Mouse (Mus musculus) hindbrain, embryonic 15.5 days (tissue): ENCODE data around the gene Pdgfa. TPM values are rescaled to one million over a fixed set of nuclear protein-coding genes. Genes with fewer than 3 reads are reported as not detected.

ENCODE experiments used
- ATAC-seq: fragments of 200-750 bp; cut with Nextera tagmentation; 2 replicates; pipeline ENCODE4 v1.8.0; 2017; ENCODE audit warnings: low read depth, moderate number of reproducible peaks, moderate TSS enrichment; ENCODE audit not compliant: low FRiP score
- H3K27ac ChIP-seq: fragments of 300-500 bp; sonication (generic); replicated peaks from 2 replicates; pipeline ENCODE4 v1.5.1; 2015; ENCODE audit warnings: mild to moderate bottlenecking, inconsistent platforms
- H3K27me3 ChIP-seq: fragments of 300-500 bp; sonication (generic); 2 replicates; pipeline ENCODE4 v1.6.1; 2015; ENCODE audit warnings: control low read depth, inconsistent platforms
- H3K36me3 ChIP-seq: fragments of 300-500 bp; sonication (generic); 2 replicates; pipeline ENCODE4 v1.6.1; 2015; ENCODE audit warnings: control low read depth, inconsistent platforms
- H3K4me1 ChIP-seq: fragments of 300-500 bp; sonication (generic); replicated peaks from 2 replicates; pipeline ENCODE4 v1.6.1; 2015; ENCODE audit warnings: control low read depth, inconsistent platforms
- H3K4me2 ChIP-seq: fragments of 300-500 bp; sonication (generic); 2 replicates; pipeline ENCODE4 v1.6.1; 2015; ENCODE audit warnings: moderate library complexity, mild to moderate bottlenecking, inconsistent platforms
- H3K4me3 ChIP-seq: fragments of 300-500 bp; sonication (generic); 2 replicates; pipeline ENCODE4 v1.5.1; 2015; ENCODE audit warnings: mild to moderate bottlenecking, inconsistent platforms
- H3K9ac ChIP-seq: fragments of 300-500 bp; sonication (generic); 2 replicates; pipeline ENCODE4 v1.6.1; 2015; ENCODE audit warnings: inconsistent platforms
- H3K9me3 ChIP-seq: fragments of 300-500 bp; sonication (generic); 2 replicates; pipeline ENCODE4 v1.6.1; 2016; ENCODE audit warnings: control low read depth, inconsistent platforms
- WGBS: fragments of 180-500 bp; shearing (Covaris S2); methylation state at CpG from one replicate; pipeline ENCODE4 v1.1.7; 2015; 5-methylcytosine and 5-hydroxymethylcytosine counted together
- polyA plus RNA-seq: library from polyadenylated mRNA; unstranded; fragments of >200 nt; fragmentation: Nextera tagmentation; extraction: Ambion mirVana; gene quantifications from 2 replicates; pipeline ENCODE4 v1.2.1, GENCODE M21; 2015

The Pdgfa gene
- polyA plus RNA-seq, 1 experiment from 2014 or later = 23.5 TPM

GRCm38 (mm10) chr5:138974911-138975485 is 22.2 kb downstream of the Pdgfa start:
- Histone ChIP-seq H3K4me2 (no peak overlapping the region), H3K27ac (no peak overlapping the region), H3K4me3 (no peak overlapping the region), H3K9me3 (no peaks in the 10 kb centered on the region), H3K9ac (no peak overlapping the region), H3K36me3 (no peaks in the 10 kb centered on the region), H3K27me3 (no peaks in the 10 kb centered on the region), H3K4me1 (peaks cover 3% of the 10 kb centered on the region; the same call in 1 of the 2 replicates)
- WGBS = 86% methylated on average over 8 of the region's 8 CpGs
- ATAC-seq = no peak

- Histone ChIP-seq H3K27me3 (no peaks in the 10 kb centered on the region), H3K4me1 (peaks cover 5% of the 10 kb centered on the region; the same call in 1 of the 2 replicates)
- 85% methylated on average over 6 of the region's 6 CpGs for WGBS
Observed at GRCm38 (mm10) chr5:138973480-138973879, 23.7 kb downstream of the Pdgfa start.

GRCm38 (mm10) chr5:138971405-138971804 is 25.8 kb downstream of the Pdgfa start:
- no peak overlapping the region for H3K27ac ChIP-seq
- H3K36me3 ChIP-seq = no peaks in the 10 kb centered on the region
- H3K4me1 ChIP-seq = peaks cover 9% of the 10 kb centered on the region
- H3K4me2 ChIP-seq = no peak overlapping the region
- H3K9ac ChIP-seq = no peak overlapping the region
- H3K27me3 ChIP-seq = no peaks in the 10 kb centered on the region
- no peak overlapping the region for H3K4me3 ChIP-seq
- ATAC-seq = no peak
- 82% methylated on average over 9 of the region's 9 CpGs for WGBS
- no peaks in the 10 kb centered on the region for H3K9me3 ChIP-seq

More at GRCm38 (mm10) chr5:138973480-138973879, 23.7 kb downstream of the Pdgfa start:
- Histone ChIP-seq H3K27ac (no peak overlapping the region), H3K9ac (no peak overlapping the region), H3K9me3 (no peaks in the 10 kb centered on the region), H3K4me2 (no peak overlapping the region), H3K36me3 (no peaks in the 10 kb centered on the region), H3K4me3 (no peak overlapping the region)
- no peak for ATAC-seq

GRCm38 (mm10) chr5:138970056-138970490 is 27.1 kb downstream of the Pdgfa start:
- Histone ChIP-seq H3K4me1 (peaks cover 22% of the 10 kb centered on the region), H3K4me3 (no peak overlapping the region), H3K27ac (no peak overlapping the region), H3K4me2 (no peak overlapping the region), H3K9ac (no peak overlapping the region), H3K9me3 (no peaks in the 10 kb centered on the region), H3K36me3 (no peaks in the 10 kb centered on the region), H3K27me3 (no peaks in the 10 kb centered on the region)
- WGBS = 56% methylated on average over 7 of the region's 7 CpGs
- peak; percentile 47; the same call in 1 of the 2 replicates for ATAC-seq

GRCm38 (mm10) chr5:138966033-138966724 is 31.0 kb downstream of the Pdgfa start:
- peak; percentile 25; the same call in 1 of the 2 replicates for ATAC-seq
- Histone ChIP-seq H3K27me3 (no peaks in the 10 kb centered on the region), H3K4me2 (no peak overlapping the region), H3K4me3 (no peak overlapping the region), H3K9me3 (no peaks in the 10 kb centered on the region), H3K9ac (no peak overlapping the region), H3K36me3 (no peaks in the 10 kb centered on the region), H3K4me1 (peaks cover 22% of the 10 kb centered on the region), H3K27ac (peak overlapping the region; percentile 37; the same call in 1 of the 2 replicates)
- WGBS = 45% methylated on average over 7 of the region's 7 CpGs

- no peak overlapping the region for H3K4me2 ChIP-seq
- H3K9me3 ChIP-seq = no peaks in the 10 kb centered on the region
- no peaks in the 10 kb centered on the region for H3K27me3 ChIP-seq
- H3K36me3 ChIP-seq = no peaks in the 10 kb centered on the region
- H3K4me1 ChIP-seq = peaks cover 22% of the 10 kb centered on the region
- 33% methylated on average over 2 of the region's 2 CpGs for WGBS
- peak overlapping the region; percentile 37; the same call in 1 of the 2 replicates for H3K27ac ChIP-seq
- H3K4me3 ChIP-seq = no peak overlapping the region
- peak; percentile 47; the same call in 1 of the 2 replicates for ATAC-seq
- H3K9ac ChIP-seq = no peak overlapping the region
Observed at GRCm38 (mm10) chr5:138965590-138965989, 31.6 kb downstream of the Pdgfa start.

GRCm38 (mm10) chr5:138956427-138956833 is 40.7 kb downstream of the Pdgfa start:
- H3K4me3 ChIP-seq = no peak overlapping the region
- no peak for ATAC-seq
- H3K4me2 ChIP-seq = no peak overlapping the region
- H3K9me3 ChIP-seq = no peaks in the 10 kb centered on the region
- H3K9ac ChIP-seq = no peak overlapping the region
- no peak overlapping the region for H3K27ac ChIP-seq
- WGBS = 34% methylated on average over 10 of the region's 10 CpGs
- no peaks in the 10 kb centered on the region for H3K36me3 ChIP-seq
- H3K4me1 ChIP-seq = peaks cover 7% of the 10 kb centered on the region
- no peaks in the 10 kb centered on the region for H3K27me3 ChIP-seq

GRCm38 (mm10) chr5:138953986-138954385 is 43.2 kb downstream of the Pdgfa start:
- no peaks in the 10 kb centered on the region for H3K27me3 ChIP-seq
- no peak for ATAC-seq
- H3K27ac ChIP-seq = no peak overlapping the region
- 73% methylated on average over 7 of the region's 7 CpGs for WGBS
- H3K36me3 ChIP-seq = no peaks in the 10 kb centered on the region
- no peak overlapping the region for H3K4me2 ChIP-seq
- H3K9ac ChIP-seq = no peak overlapping the region
- H3K9me3 ChIP-seq = no peaks in the 10 kb centered on the region
- peaks cover 7% of the 10 kb centered on the region for H3K4me1 ChIP-seq
- H3K4me3 ChIP-seq = no peak overlapping the region

- H3K9ac ChIP-seq = no peak overlapping the region
- H3K4me1 ChIP-seq = peaks cover 16% of the 10 kb centered on the region
- no peak overlapping the region for H3K4me3 ChIP-seq
- no peak overlapping the region for H3K4me2 ChIP-seq
- no peaks in the 10 kb centered on the region for H3K9me3 ChIP-seq
- no peaks in the 10 kb centered on the region for H3K27me3 ChIP-seq
- H3K27ac ChIP-seq = no peak overlapping the region
- WGBS = 76% methylated on average over 13 of the region's 13 CpGs
- no peak for ATAC-seq
- H3K36me3 ChIP-seq = no peaks in the 10 kb centered on the region
Observed at GRCm38 (mm10) chr5:138952969-138953368, 44.2 kb downstream of the Pdgfa start.

- Histone ChIP-seq H3K27me3 (no peaks in the 10 kb centered on the region), H3K9me3 (no peaks in the 10 kb centered on the region), H3K4me2 (no peak overlapping the region), H3K36me3 (no peaks in the 10 kb centered on the region), H3K27ac (no peak overlapping the region), H3K4me1 (peaks cover 17% of the 10 kb centered on the region), H3K4me3 (no peak overlapping the region), H3K9ac (no peak overlapping the region)
- no peak for ATAC-seq
- WGBS = 94% methylated on average over 2 of the region's 2 CpGs
Observed at GRCm38 (mm10) chr5:138951305-138951704, 45.9 kb downstream of the Pdgfa start.

- WGBS = 77% methylated on average over 6 of the region's 6 CpGs
Observed at GRCm38 (mm10) chr5:138949165-138949564, 48.0 kb downstream of the Pdgfa start.

More at GRCm38 (mm10) chr5:138949165-138949564, 48.0 kb downstream of the Pdgfa start:
- no peak for ATAC-seq
- Histone ChIP-seq H3K9ac (no peak overlapping the region), H3K4me3 (no peak overlapping the region), H3K27me3 (no peaks in the 10 kb centered on the region), H3K4me1 (peaks cover 16% of the 10 kb centered on the region), H3K4me2 (no peak overlapping the region), H3K36me3 (no peaks in the 10 kb centered on the region), H3K27ac (no peak overlapping the region), H3K9me3 (no peaks in the 10 kb centered on the region)
